Mouse (Mus musculus) cerebellum, postnatal 14 days (tissue): ENCODE data around the gene Tcte1.

Experiments
- DNase-seq, 2 experiments: peaks; one replicate each; pipeline ENCODE4 v3.0.0; 2021; ENCODE audit warnings: mixed read lengths in 2 of 2

Tcte1 gene

GRCm38 (mm10) chr17:45585725-45586448, 62.7 kb downstream of the Tcte1 start:
- peak in 1 of 2 experiments; percentile 23 for DNase-seq

DNA sequence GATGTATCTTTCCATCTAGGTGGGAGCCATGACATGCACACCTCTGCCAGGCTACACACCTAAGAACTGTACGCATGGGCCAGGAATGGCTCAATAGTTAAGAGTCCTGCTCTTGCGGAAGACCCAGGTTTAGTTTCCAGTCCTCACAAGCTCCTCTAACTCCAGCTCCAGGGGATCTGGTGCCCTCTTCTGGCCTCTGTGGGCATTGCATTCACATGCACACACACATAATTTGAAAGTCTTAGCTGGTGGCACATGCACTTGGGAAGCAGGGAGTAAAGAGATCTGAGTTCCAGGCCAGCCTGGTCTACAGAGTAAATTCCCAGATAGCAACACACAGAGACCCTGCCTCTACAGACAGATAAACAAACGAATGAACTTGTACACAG, 63.2 kb downstream of the Tcte1 start:
- DNase-seq, result peak; percentile 54 to 78

GRCm38 (mm10) chr17:45588370-45588769, 65.1 kb downstream of the Tcte1 start:
- no peak for DNase-seq

GRCm38 (mm10) chr17:45589236-45589635, 66.0 kb downstream of the Tcte1 start:
- DNase-seq, result peak; percentile 84 to 86

- peak in 1 of 2 experiments; percentile 37 for DNase-seq
These were observed 66.6 kb downstream of the Tcte1 start for GRCm38 (mm10) chr17:45589844-45590243.

- DNase-seq, result peak in 1 of 2 experiments; percentile 16
These were observed 67.2 kb downstream of the Tcte1 start for GRCm38 (mm10) chr17:45590410-45590809.

DNA sequence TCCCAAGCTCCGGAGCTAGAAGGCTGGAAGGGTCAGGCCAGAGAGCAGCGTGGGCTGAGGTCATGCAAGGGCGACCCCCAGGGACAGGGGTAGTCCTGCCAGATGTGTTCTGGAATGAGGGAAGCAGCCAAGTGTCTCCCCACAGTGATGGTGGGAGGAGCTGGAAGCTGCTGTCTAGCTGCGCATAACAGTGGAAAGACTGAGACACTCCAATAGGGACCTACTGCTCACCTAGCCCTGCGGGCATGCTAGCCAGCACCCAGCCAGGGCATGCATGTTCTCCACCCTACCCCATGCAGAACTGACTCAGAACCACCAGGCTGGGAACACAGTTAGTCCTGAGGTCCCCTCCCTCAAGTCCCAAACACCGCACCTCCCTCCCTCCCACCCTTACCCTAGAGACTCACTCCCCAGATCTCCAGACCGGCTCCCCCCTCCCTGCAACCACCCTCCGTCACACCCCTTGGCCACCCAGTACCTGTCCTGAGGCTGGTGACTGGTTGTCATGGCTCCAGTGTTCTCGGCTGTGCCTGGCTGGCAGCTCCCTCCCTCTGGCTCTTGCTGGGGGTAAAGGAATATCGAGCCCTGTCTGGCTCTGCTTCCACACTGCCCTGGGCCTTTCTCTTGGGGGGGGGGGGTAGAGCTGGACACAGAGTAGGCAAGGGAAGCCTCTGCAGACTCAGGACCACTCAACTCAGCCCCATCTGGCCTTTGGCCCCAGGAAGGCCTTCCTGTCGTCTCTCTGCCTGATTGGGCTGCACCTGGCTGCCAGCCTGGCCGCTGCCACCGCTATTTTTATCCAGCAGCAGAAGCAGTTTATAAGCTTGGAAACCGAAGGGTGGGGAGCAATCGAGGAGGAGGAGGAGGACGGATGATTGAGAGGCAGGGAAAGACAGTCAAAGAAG, 68.7 kb downstream of the Tcte1 start:
- DNase-seq, result peak; percentile 67 to 68
